Mouse (Mus musculus) spleen, adult 12 weeks (tissue): ENCODE data around the gene Rsph14.

ENCODE experiments used
- DNase-seq: peaks from one replicate; pipeline ENCODE4 v3.0.0; 2022; ENCODE audit warnings: low spot score

Rsph14 gene

DNA sequence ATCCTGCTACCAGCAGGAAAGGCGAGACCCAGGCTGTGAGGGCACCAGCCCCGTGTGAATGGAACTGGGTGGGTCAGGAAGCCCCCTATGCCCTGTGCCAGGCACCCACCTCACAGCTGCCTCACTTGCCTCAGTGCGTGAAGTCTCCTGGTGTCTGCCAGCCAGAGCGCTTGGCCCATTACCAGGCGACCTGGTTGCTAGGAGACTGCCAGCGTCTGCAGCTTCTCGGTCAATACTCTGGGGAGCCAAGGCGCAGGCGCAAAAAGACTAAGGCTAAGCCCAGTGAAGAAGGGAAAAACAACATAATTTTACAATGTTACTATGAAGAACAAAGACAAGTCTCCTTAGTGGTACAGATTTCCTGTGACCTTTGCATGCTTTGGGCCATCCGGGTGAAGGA is at the start of gene Rsph14:
TSS of gene Rsph14 (minus strand) at position 192 of the 400 bp plus-strand sequence.
- no peak for DNase-seq

DNA sequence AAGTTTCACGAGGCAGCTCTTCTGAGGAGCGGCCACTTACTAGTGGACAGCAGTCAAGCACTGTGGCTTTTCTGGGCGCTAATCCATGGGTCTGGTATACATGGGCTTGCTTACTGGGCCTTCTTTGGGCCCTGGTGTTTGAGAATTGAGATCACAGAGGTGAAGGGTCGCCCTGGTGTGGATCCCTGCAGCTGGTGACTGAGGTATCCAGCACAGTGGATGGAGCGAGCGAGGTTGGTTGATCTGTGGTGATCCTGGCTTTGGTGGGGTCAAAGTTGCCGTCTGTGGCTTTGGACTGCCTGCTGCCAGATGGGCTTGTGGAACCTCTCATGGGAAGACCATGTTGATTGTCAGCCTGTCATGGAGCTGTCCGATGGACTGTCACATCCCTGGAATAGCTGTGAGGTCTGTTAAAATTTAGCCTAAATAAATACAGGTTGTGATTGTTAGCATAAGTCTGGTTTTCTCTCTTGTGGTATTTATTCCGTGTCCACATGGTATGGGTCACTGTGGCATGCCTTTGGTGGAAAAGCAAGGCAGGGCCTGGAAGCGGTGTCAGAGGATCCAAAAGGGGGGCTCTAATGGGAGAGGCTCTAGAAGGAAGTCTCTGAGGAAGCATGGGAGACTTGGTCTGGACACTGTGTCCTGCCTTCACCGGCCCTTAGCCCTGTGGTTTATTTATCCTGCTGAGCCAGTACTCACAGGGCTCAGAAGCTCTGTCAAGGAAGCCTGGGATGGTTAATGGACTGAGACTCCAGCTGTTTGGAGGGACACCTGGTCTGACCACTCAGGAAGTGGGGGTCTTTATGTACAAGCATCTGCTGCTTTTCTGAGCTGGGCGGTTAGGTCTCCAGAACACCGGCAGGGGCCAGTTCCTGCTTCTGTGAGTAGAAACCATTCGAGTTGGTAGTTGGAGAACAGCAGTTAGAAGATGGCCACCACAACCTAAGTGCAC is 46.1 kb upstream of the Rsph14 start:
- DNase-seq, result no peak

DNA sequence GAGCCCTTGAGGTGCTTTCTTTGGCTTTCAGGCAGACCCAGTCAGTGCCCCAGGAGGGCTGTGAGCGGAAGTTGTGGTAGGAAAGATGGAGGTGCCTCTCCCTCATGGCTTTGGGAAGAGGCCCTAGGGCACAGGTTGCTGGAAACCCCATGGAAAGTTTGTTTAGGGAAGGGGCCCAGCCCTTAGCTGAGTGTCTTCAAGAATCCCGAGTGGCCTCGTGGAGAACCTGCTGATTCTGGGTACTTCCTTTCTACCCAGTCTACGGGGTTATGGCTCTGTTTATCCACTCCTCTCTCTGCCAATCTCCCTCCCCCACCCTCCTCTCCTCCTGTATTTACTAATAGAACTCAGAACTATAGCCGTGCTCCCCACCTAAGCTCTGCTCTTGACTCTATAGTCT is 43.3 kb upstream of the Rsph14 start:
- no peak for DNase-seq

DNA sequence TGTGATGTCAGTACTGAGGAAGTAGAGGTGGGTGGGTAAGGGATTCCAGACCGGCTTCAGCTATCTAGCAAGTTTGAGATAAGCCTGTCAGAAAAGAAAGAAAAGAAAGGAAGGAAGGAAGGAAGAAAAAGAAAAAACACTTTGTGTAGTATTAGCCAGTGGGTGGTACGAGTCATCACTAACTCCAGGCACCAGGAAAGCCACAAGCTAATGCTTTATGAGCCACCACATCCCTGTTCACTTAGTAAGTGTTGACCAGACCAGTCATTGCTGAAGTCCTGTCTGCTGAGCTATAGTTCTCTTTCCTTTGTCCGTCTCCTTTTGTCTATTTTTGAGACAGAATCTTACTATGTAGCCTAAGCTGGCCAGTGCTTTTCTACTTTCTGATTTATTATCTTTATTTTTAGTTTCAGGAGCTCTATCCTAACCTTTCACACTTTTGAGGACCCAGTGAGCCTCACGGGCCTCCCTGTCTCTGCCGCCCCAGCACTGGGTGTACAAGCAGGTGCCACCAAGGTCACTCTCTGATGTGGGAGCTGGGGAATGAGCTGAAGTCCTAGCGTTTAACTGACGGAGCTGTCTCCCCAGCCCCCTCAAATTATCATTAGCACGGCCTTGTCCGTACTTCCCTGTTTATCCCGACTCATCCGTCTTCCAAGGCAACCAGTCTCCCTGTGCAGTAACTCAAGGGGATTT is 38.0 kb upstream of the Rsph14 start:
- no peak for DNase-seq

DNA sequence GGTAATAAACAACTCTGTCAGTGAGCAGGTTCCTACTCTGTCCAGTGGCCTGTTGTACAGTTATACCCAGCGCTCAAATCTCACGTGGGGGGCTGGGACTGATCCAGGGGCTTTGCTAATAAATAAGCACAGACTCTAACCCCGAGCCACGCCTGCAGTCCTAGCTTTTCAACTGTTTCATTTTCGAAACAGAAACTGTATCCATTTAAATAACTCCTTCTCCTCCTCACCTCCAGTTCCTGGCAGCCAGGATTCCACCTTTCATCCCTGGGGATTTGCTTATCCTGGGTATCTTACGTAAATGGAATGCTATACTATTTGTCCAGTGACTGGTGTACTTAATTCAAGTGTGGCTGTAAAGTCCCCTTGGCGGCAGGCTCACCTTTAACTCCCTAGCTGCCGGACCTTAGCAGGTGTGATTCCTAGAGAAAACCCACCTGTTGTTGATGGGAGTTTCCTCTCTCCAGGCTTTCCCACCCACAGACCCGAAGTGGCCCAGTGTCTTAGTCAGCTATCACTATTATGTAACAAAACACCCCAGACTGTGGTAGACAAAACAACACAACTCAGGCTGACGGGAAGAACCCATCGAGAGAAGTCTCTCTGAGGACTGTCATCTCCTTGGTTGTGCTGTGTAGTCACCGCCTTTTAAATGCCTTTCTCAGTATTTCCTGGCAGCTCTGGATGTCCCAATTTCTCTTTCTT is 36.4 kb upstream of the Rsph14 start:
- no peak for DNase-seq

DNA sequence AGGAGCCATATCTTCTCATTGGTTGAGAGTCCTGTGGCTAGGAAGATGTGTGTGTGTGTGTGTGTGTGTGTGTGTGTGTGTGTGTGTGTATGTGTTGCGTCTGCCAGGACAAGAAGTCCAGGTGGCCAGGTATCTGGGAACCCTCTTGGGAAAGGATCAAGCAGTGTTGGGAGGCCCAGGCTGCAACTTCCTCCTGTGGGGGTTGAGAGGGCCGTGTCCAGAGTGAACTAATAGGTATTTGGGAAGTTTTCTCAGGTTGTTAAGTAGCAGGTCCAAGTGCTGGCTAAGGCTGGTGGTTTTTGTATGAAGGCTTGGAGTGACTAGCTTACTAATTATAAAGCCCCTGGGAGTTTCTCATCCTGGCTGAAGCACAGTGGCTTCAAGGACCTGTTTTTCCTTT is 35.7 kb upstream of the Rsph14 start:
- no peak for DNase-seq

DNA sequence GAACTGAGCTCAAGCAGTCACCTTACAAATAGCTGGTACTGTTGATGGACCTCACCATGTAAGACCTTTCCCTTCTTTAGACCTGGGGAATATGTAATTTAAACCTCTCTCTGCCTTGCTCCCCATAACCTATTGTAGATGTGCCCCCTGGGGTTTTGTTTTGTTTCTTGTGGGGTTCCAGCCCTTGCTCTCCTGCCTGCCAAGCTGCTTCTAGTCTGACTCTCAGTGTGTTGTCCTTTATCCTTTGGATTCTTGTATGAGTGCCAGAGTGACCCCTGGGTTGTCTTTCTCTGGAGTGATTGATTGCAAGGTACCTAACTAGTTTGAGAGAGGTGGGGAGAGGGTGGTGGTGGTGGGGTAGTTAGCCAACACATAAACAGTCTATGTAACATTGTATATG is 35.1 kb upstream of the Rsph14 start:
- no peak for DNase-seq

DNA sequence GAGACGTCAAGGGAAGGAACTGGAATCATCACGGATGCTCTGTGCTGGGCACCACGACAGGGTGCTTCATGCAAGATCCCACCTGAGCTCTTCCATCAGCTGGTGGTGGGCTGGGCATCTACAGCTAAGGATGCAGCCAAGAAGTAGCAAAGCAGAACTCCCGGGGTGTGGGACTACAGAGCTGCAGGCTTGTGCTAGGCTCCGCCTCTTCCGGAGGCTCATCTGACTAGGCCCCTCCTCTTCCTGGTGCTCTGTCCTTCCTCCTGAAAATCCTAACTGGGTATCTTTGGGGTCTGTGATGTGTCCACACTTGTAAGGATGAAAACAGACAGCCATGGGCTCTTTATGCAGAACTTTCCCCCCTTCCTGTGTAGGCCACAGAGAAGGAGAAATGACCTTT is 33.3 kb upstream of the Rsph14 start:
- DNase-seq, result no peak

DNA sequence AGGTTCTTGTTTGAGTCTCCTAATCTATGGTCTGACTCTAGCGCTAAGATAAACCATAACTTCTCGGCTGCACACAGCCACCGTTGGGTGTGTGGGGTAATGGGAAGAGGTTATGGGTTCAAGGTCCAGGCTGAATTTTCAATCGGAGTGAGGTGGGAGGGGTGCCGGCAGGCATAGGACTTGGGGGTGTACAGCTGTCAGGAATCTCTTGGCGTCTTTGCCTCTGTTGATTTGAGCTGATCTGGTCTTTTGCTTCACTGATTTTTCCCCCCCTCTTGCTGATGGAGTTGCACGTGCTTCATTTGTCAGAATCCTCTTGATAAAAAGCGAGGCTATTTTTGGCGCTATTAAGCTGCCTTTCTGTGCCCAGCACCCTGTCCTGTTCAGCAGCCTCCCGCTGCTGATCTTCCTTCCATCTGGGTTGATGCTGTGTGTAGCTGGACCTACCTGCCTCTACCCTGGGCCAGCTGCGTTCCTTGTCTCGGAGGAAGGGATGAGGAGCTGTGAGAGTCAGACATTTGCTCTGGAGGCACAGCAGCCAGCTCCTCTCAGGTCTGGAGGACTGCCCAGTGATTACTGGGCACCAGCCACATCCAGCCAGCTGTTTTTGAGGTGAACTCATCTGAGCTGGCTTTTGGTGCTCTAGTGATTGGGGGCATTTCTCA is 31.0 kb upstream of the Rsph14 start:
- DNase-seq, result no peak

DNA sequence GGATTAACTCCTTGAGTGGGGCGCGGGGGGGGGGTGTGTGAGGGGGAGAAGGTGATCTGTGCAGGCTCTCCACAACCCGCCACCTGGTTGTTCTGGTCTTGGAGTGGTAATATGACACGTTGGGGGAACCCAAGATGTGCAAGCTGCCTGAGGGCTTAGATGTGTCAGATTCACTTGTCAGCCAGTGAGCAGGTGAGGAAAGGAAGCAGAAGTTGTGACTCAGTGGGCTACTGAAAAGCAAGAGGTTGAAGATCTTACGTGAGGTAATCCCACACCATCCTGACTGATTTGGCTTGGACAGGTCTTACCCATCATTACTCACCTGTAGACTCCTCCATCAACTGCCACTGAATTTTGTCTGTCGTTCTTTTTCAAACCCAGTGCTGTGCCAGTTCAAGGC is 30.2 kb upstream of the Rsph14 start:
- DNase-seq, result no peak

DNA sequence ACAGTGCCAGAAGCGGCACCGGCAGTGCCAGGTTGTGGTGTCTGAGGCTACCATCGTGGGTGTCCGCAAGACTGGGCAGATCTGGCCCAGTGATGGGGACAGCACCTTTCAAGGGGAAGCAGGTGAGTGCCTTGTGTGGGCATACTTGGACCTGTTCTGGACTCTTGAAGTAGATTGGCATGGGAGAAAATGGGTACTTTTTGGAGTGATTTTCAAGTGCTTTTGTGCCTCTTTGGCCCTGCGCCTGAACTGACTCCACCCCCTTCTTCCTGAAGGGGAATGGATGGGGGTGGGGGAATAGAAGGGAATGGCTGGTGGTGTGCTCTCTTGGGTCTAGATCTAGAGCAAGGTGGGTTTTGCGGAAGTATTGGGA is 29.8 kb upstream of the Rsph14 start:
- no peak for DNase-seq

DNA sequence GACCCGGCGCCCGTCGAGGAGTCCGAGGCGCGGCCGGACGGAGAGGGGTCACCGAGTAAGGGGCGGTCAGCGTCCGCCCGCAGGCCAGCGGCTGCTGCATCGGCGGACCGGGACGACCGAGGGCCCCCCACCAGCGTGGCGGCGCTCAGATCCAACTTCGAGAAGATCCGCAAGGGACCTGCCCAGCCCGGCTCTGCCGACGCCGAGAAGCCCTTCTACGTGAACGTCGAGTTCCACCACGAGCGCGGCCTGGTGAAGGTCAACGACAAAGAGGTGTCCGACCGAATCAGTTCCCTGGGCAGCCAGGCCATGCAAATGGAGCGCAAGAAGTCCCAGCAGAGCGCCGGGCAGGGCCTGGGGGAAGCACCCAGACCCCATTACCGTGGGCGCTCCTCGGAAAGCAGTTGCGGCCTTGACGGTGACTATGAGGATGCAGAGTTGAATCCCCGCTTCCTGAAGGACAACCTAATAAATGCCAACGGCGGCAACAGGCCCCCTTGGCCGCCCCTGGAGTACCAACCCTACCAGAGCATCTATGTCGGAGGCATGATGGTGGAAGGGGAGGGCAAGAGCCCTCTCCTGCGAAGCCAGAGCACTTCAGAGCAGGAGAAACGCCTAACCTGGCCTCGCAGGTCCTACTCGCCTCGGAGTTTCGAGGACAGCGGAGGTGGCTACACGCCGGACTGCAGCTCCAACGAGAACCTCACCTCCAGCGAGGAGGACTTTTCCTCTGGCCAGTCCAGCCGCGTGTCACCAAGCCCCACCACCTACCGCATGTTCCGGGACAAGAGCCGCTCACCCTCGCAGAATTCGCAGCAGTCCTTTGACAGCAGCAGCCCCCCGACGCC is 29.2 kb upstream of the Rsph14 start:
- DNase-seq, result no peak

DNA sequence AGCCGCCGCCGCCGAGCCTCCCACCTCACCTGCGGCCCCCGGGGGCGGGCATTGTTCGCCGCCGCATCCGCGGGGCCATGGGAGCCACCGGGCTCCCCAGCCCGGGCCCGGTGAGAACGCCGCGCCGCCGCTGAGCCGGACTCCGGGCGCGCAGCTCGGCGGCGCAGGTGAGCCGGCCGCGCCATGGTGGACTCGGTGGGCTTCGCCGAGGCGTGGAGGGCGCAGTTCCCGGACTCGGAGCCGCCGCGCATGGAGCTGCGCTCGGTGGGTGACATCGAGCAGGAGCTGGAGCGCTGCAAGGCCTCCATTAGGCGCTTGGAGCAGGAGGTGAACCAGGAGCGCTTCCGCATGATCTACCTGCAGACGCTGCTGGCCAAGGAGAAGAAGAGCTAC is 28.5 kb upstream of the Rsph14 start:
- DNase-seq, result no peak

DNA sequence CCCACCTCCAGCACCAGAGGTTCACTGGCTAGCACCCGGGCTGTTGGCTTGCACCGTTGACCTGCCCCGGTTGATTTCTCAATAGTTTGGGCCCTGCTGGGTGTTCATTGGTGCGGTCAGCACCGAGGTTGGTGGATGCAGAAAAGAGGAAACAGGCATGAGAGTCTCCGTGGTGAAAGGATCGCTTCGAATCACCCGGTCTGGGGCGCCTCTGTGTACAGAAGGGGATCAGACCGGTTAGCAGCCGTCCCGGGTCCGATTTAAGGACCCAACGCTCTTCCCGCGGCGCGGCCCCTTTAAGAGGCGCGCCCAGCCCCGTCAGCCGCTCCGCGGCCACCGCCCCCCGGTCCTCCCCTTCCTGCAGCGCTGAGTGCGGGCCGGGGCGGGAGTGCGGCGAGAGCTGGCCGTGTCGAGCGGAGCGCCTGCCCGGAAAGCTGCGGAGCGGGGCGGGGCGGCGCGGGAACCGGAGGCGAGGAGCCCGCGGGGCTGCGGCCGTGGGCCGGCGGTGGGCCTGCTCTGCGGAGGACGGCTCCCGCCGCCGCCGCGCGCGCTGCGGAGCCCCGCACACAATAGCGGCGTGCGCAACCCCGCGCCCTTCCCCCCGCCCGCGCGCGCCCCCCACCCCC is 27.9 kb upstream of the Rsph14 start, which contains the start of gene Bcr:
TSS of gene Bcr (plus strand) at position 376 of the 626 bp plus-strand sequence.
- peak; percentile 32 for DNase-seq

DNA sequence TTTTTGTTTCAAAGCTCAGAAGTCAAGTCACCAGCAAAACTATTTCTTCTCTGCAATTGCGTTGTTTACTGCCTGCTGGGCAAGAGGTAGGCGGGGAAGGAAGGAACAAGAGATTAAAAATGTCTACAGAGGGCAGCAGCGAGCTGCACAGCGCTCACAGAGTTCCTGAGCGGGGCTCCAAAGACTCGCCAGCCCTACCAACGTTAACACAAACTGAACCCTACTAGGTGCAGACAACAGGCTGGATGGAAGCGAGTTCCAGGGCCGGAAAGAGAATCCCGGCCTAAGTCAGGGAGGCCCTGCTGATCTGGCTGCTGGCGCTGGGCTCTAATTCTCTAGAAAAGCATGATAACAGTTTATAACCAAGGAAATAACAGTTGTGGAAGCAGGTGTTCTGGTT is 27.0 kb upstream of the Rsph14 start:
- peak; percentile 25 for DNase-seq

DNA sequence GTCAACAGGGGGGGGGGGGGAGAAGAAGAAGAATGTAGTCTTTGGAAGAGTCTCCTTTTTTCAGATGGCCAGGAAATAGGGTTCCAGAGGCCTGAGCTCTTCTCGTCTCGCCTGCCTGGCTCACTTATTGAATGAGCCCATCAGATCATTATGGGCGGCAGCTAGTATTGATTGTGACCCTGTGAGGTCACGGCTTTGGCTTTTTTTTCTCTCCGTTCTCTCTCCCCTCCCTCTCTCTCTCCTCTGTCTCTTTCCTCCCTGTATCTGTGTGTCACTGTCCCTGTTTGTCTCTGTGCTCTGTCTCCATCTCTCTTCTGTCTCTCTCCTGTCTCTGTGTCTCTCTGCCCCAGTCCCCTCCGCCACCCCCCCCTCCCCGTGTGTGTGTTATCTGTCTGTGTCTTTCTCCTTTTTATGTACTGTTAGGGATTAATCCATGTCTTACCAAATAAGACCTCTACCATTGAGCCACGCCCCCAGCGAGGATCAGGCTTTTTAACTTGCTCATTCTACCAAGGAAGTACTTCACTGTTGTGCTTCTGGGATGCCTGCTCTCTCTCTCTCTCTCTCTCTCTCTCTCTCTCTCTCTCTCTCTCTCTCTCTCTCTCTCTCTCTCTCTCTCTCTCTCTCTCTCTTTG is 26.5 kb upstream of the Rsph14 start:
- DNase-seq, result no peak

DNA sequence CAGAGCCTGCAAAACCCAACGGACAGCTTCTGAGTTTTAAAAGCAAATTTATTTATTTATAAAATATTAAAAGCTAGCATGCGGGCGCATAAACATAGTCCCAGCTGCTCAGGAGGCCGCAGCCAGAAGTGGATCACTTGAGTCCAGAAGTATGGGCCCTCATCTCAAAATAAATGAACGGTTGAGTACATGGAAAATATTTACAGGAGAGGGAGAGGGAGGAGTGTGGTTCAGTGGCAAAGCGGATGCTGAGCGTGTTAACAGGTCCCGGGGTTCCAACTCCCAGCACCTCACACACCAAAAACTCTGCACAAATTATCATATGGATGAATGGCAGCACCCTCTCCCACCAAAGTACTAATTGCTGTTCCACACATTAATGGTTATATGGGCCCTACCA is 25.9 kb upstream of the Rsph14 start:
- no peak for DNase-seq

DNA sequence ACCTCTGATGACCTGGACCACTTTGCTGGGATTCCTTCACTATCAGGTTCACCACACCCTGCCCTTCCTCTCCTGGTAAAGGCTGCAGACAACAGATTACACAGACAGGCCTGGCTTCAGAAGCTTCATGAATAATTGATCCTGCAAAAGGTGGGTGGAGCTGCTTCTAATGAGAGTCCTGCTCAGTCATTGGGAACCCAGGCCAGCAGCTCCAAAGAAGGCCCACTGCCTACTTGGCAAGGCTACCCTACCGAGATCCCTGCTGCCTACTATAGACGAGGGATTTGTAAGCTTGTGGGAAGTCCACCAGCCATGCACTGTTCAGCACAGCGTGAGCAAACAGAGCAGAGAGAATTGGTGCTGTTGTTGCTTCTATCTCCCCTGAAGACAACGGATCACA is 23.9 kb upstream of the Rsph14 start:
- no peak for DNase-seq

DNA sequence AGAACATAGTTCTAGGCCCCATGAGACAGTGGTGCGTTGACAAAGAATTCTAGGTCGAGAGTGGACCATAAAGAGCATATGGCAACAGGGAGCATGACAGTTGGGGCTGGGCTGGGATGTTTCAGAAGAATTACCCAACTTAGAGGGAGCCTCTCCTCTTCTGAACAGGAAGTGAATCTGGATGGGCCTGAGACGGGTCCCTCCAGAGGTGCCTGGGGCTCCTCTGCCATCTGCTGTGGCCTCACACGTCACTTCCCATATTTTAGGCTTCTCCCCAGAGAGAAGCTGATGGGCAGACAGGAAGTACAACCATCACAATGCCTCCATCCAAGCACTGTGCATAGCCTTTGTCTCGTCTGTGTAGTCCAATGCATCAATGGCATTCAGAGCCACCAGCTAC is 23.3 kb upstream of the Rsph14 start:
- DNase-seq, result no peak

DNA sequence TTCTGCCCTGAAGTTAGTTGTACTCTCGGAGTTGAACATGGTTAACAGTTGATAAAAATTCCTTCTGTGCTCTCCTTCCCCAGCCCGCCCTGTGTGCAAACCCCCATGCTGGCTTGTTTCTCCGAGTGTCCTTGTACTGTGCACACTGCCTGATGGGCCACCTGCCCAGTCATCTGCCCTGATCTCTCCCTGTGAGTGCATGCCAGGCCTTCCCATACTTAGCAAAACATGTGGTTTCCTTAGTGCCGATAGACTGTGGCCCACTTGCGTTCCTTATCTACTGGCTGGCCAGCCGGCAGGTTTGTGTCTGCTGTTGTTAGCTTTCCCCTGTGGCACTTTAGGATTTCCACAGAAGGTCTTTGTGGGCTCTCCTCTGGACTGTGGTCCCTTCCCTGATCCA is 21.7 kb upstream of the Rsph14 start:
- no peak for DNase-seq
